Mouse (Mus musculus): ENCODE results near the gene Ttf2. TPM values are rescaled to one million over a fixed set of nuclear protein-coding genes. Genes with fewer than 3 reads are reported as not detected.

The Ttf2 gene
- total and polyA plus RNA-seq, 2 experiments = 1.9 to 2.6 TPM

DNA sequence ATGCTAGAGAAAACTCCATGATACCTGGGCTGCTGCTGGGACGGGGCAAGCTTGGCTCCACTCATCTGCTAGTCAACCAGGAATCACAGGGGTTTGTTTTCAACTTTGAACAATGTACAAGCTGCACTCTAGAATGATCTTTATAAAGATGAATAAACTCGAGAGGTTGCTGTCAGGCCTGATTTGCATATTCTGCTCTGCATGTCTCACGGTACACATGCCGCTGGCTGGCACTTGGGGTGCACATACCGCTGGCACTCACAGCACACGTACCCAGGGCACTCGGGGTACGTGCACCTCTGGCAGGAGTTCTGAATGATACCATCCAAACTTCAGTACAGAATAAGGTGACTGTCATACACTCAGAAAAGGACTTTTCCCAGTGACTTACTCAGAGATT, 43.1 kb upstream of the Ttf2 start:
- Histone ChIP-seq H3K4me1 (ENCODE audit: control insufficient read depth, insufficient read depth, low read length) (no peaks in the 10 kb centered on the region), H3K4me3 (ENCODE audit: insufficient read depth, low read depth, low read length) (no peak overlapping the region), H3K79me2 (ENCODE audit: control insufficient read depth, insufficient read depth, low read length) (no peaks in the 10 kb centered on the region), H3K27ac (replicated peaks; ENCODE audit: insufficient read depth, low read depth, low read length) (no peak overlapping the region), H3K36me3 (ENCODE audit: control insufficient read depth, insufficient read depth, low read length) (no peaks in the 10 kb centered on the region), H3K9ac (ENCODE audit: low read depth, low read length) (no peak overlapping the region), H3K27me3 (ENCODE audit: control insufficient read depth, insufficient read depth, low read length) (no peaks in the 10 kb centered on the region)
- WGBS = 90% methylated on average over 8 of the region's 8 CpGs
- no peak for DNase-seq (ENCODE audit: extremely low read depth, low read depth, low spot score)
- TF ChIP-seq POLR2A (IDR thresholded peaks at IDR 0.05; ENCODE audit: extremely low read depth, insufficient read depth, low read length) (no peak), CTCF (IDR thresholded peaks at IDR 0.05; ENCODE audit: low read depth, low read length) (no peak)

DNA sequence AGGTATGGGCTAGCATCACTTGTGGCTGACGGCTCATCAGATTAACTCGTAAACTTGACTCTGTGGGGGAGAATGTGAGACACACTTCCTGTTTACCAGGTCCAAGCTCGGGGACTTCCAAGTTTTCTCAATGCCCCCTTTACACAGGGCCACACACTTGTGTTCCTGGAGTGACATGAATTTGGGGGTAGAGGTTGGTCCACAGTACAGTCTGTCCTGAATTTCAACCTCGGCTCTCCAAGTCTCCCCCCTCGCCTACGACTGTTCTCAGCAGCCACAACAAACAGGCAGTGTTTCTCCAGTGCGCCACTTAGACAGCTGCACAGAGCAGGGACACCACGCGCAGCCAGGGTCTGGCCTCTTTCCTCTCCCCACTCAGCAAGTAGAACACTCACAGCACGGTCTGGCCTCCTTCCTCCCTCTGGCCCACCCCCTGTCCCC, 42.7 kb upstream of the Ttf2 start:
- Histone ChIP-seq H3K4me3 (ENCODE audit: insufficient read depth, low read depth, low read length) (no peak overlapping the region), H3K36me3 (ENCODE audit: control insufficient read depth, insufficient read depth, low read length) (no peaks in the 10 kb centered on the region), H3K9ac (ENCODE audit: low read depth, low read length) (no peak overlapping the region), H3K27ac (replicated peaks; ENCODE audit: insufficient read depth, low read depth, low read length) (no peak overlapping the region), H3K79me2 (ENCODE audit: control insufficient read depth, insufficient read depth, low read length) (no peaks in the 10 kb centered on the region), H3K27me3 (ENCODE audit: control insufficient read depth, insufficient read depth, low read length) (no peaks in the 10 kb centered on the region), H3K4me1 (ENCODE audit: control insufficient read depth, insufficient read depth, low read length) (no peaks in the 10 kb centered on the region)
- TF ChIP-seq POLR2A (IDR thresholded peaks at IDR 0.05; ENCODE audit: extremely low read depth, insufficient read depth, low read length) = no peak
- no peak for TF ChIP-seq CTCF (IDR thresholded peaks at IDR 0.05; ENCODE audit: low read depth, low read length)
- 75% methylated on average over 10 of the region's 10 CpGs for WGBS
- no peak for DNase-seq (ENCODE audit: extremely low read depth, low read depth, low spot score)

DNA sequence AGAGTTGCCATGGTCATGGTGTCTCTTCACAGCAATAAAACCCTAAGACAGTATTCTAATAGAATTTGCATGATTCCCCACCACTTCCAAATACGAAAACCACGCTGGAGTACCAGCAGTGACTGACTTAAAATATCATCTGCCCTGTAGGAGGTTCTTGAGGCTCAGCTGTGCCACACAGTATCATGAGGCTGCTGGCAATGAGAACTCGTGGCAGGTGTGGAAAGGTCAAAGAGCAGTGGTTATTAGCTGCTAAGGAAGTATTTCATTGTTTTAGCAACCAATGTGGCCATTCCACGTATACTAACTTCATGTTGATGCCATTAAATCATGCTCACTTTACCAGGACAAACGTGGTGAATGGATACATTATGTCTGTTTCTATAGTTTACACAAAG, 41.7 kb upstream of the Ttf2 start:
- no peaks in the 10 kb centered on the region for H3K27me3 ChIP-seq (ENCODE audit: control insufficient read depth, insufficient read depth, low read length)
- H3K79me2 ChIP-seq (ENCODE audit: control insufficient read depth, insufficient read depth, low read length) = no peaks in the 10 kb centered on the region
- no peak overlapping the region for H3K9ac ChIP-seq (ENCODE audit: low read depth, low read length)
- 69% methylated on average over 5 of the region's 5 CpGs for WGBS
- TF ChIP-seq POLR2A (IDR thresholded peaks at IDR 0.05; ENCODE audit: extremely low read depth, insufficient read depth, low read length) (no peak), CTCF (IDR thresholded peaks at IDR 0.05; ENCODE audit: low read depth, low read length) (no peak)
- H3K27ac ChIP-seq (replicated peaks; ENCODE audit: insufficient read depth, low read depth, low read length) = no peak overlapping the region
- no peak for DNase-seq (ENCODE audit: extremely low read depth, low read depth, low spot score)
- H3K4me3 ChIP-seq (ENCODE audit: insufficient read depth, low read depth, low read length) = no peak overlapping the region
- H3K36me3 ChIP-seq (ENCODE audit: control insufficient read depth, insufficient read depth, low read length) = no peaks in the 10 kb centered on the region
- no peaks in the 10 kb centered on the region for H3K4me1 ChIP-seq (ENCODE audit: control insufficient read depth, insufficient read depth, low read length)

DNA sequence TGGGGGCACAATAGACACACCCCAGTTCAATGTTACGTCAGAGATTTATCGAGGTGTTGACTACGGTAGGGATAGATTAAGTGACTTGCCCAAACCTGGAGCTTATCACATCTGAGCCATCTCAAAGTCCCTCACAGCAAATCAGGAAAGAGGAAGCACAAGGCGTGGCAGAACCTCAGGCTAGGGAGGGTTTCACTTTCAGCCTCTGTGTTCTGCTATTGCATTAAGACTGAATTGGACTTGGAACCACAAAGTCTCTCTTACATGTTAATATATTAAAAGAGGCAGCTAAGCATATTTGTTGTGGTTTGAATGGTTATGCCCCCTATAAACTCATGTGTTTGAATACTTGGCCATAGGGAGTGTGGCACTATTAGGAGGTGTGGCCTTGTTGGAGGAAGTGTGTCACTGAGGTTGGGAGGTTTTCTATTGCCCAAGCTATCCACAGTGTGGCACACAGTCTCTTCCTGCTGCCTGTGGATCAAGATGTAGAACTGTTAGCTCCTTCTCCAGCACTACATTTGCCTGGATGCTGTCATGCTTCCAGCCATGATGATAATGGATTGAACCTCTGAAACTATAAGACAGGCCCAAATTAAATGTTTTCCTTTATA, 41.2 kb upstream of the Ttf2 start:
- Histone ChIP-seq H3K9ac (ENCODE audit: low read depth, low read length) (no peak overlapping the region), H3K4me1 (ENCODE audit: control insufficient read depth, insufficient read depth, low read length) (no peaks in the 10 kb centered on the region), H3K79me2 (ENCODE audit: control insufficient read depth, insufficient read depth, low read length) (no peaks in the 10 kb centered on the region), H3K4me3 (ENCODE audit: insufficient read depth, low read depth, low read length) (no peak overlapping the region), H3K27ac (replicated peaks; ENCODE audit: insufficient read depth, low read depth, low read length) (no peak overlapping the region), H3K27me3 (ENCODE audit: control insufficient read depth, insufficient read depth, low read length) (no peaks in the 10 kb centered on the region), H3K36me3 (ENCODE audit: control insufficient read depth, insufficient read depth, low read length) (no peaks in the 10 kb centered on the region)
- DNase-seq (ENCODE audit: extremely low read depth, low read depth, low spot score) = peak; percentile 7
- 79% methylated on average over 4 of the region's 4 CpGs for WGBS
- TF ChIP-seq POLR2A (IDR thresholded peaks at IDR 0.05; ENCODE audit: extremely low read depth, insufficient read depth, low read length) (no peak), CTCF (IDR thresholded peaks at IDR 0.05; ENCODE audit: low read depth, low read length) (no peak)

DNA sequence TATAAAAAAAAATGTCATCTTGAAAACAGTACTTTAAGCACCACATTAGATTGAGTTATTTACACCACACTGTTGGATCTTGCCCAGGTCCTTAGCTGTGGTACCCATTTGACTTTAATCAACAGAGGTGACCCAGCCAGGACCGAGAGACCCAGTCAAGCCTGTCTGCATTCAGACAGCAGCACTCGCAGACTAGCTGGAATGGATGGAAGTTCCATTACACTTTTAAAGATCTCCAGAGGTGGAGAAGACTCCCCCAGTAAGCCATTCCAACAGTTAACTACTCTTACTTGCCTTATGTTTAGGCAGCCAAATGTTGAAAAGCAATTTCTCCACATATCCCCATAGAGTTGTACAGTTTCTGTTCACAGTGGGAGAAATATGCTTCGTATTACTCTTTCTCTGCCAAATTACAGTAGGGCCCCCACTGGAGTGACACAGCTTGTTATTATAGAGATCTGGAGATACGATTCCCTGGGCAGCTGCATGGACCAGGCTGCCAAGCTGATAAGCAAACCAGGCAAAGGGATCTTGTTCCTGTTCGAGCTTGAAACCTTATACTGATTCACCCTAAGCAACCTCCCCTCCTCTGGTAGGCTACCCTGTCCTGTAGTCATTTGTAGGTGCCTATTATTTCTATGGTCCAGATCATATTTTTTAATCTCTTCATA, 37.8 kb upstream of the Ttf2 start:
- 73% methylated on average over 5 of the region's 5 CpGs for WGBS
- Histone ChIP-seq H3K79me2 (ENCODE audit: control insufficient read depth, insufficient read depth, low read length) (no peaks in the 10 kb centered on the region), H3K4me1 (ENCODE audit: control insufficient read depth, insufficient read depth, low read length) (no peaks in the 10 kb centered on the region), H3K27me3 (ENCODE audit: control insufficient read depth, insufficient read depth, low read length) (no peaks in the 10 kb centered on the region), H3K27ac (replicated peaks; ENCODE audit: insufficient read depth, low read depth, low read length) (no peak overlapping the region), H3K9ac (ENCODE audit: low read depth, low read length) (no peak overlapping the region), H3K36me3 (ENCODE audit: control insufficient read depth, insufficient read depth, low read length) (no peaks in the 10 kb centered on the region), H3K4me3 (ENCODE audit: insufficient read depth, low read depth, low read length) (no peak overlapping the region)
- TF ChIP-seq CTCF (IDR thresholded peaks at IDR 0.05; ENCODE audit: low read depth, low read length) (no peak), POLR2A (IDR thresholded peaks at IDR 0.05; ENCODE audit: extremely low read depth, insufficient read depth, low read length) (no peak)
- DNase-seq (ENCODE audit: extremely low read depth, low read depth, low spot score) = no peak

DNA sequence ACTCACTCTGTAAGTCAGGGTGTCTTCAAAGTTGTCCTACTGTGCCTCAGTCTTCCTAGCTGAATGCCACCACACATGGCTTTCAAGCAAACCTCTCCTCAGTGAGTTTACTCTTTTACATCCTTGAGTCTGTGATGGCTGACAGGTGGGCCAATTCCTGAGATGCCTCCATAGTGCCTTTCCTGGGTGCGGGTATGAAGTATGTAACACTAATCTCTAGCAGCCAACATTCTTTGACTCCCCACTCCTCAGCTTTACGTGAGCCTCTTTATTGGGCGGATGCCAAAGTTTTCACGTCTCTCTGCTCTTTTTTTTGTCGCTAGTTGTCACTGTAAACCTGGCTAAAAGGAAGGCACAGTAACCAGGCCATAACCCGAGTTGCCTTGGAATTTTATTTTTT, 35.9 kb upstream of the Ttf2 start:
- 85% methylated on average over 6 of the region's 6 CpGs for WGBS
- Histone ChIP-seq H3K27ac (replicated peaks; ENCODE audit: insufficient read depth, low read depth, low read length) (no peak overlapping the region), H3K79me2 (ENCODE audit: control insufficient read depth, insufficient read depth, low read length) (no peaks in the 10 kb centered on the region), H3K9ac (ENCODE audit: low read depth, low read length) (no peak overlapping the region), H3K27me3 (ENCODE audit: control insufficient read depth, insufficient read depth, low read length) (no peaks in the 10 kb centered on the region), H3K36me3 (ENCODE audit: control insufficient read depth, insufficient read depth, low read length) (no peaks in the 10 kb centered on the region), H3K4me1 (ENCODE audit: control insufficient read depth, insufficient read depth, low read length) (no peaks in the 10 kb centered on the region), H3K4me3 (ENCODE audit: insufficient read depth, low read depth, low read length) (no peak overlapping the region)
- TF ChIP-seq POLR2A (IDR thresholded peaks at IDR 0.05; ENCODE audit: extremely low read depth, insufficient read depth, low read length) = no peak
- TF ChIP-seq CTCF (IDR thresholded peaks at IDR 0.05; ENCODE audit: low read depth, low read length) = no peak
- no peak for DNase-seq (ENCODE audit: extremely low read depth, low read depth, low spot score)
